Mouse (Mus musculus) testis, adult 2 months (tissue): ENCODE measurements around the gene Eaf2. TPM values are rescaled to one million over a fixed set of nuclear protein-coding genes. Genes with fewer than 3 reads are reported as not detected.

Source experiments
- H3K27ac ChIP-seq: fragments of 200-500 bp; 2 replicates; pipeline ENCODE4 v1.5.1; 2012; ENCODE audit warnings: low read depth, low read length; ENCODE audit not compliant: control insufficient read depth, insufficient read depth
- H3K27me3 ChIP-seq: fragments of 200-500 bp; 2 replicates; pipeline ENCODE4 v1.6.1; 2012; ENCODE audit warnings: mild to moderate bottlenecking, low read length, moderate library complexity; ENCODE audit not compliant: control insufficient read depth, insufficient read depth
- H3K36me3 ChIP-seq: fragments of 200-500 bp; 2 replicates; pipeline ENCODE4 v1.6.1; 2012; ENCODE audit warnings: mild to moderate bottlenecking, low read length; ENCODE audit not compliant: control insufficient read depth, insufficient read depth
- H3K4me1 ChIP-seq: fragments of 200-500 bp; 2 replicates; pipeline ENCODE4 v1.6.1; 2012; ENCODE audit warnings: low read length; ENCODE audit not compliant: control insufficient read depth, insufficient read depth
- H3K4me3 ChIP-seq: fragments of 200-500 bp; 2 replicates; pipeline ENCODE4 v1.5.1; 2012; ENCODE audit warnings: low read depth, mild to moderate bottlenecking, low read length, moderate library complexity, mixed read lengths; ENCODE audit not compliant: control insufficient read depth
- CTCF ChIP-seq: fragments of 200-500 bp; IDR thresholded peaks from 2 replicates; pipeline ENCODE4 v1.5.1; 2012; ENCODE audit warnings: low read depth, mild to moderate bottlenecking, inconsistent platforms, low read length, moderate library complexity; ENCODE audit not compliant: control insufficient read depth, insufficient read depth, insufficient replicate concordance
- POLR2A ChIP-seq: fragments of 200-500 bp; IDR thresholded peaks from 2 replicates; pipeline ENCODE4 v1.6.1; 2012; ENCODE audit warnings: low read depth, mild to moderate bottlenecking, inconsistent platforms, low read length, moderate library complexity; ENCODE audit not compliant: control insufficient read depth
- polyA plus RNA-seq: library from polyadenylated mRNA; depleted of rRNA; stranded (reverse); fragments of >200 nt; gene quantifications from 2 replicates; pipeline ENCODE4 v1.2.3, GENCODE M21; 2012; rRNA removed

Gene Eaf2
- polyA plus RNA-seq, 1 experiment: 2.6 TPM

GRCm38 (mm10) chr16:36751979-36752378 is 122.8 kb downstream of the Eaf2 start:
- Histone ChIP-seq H3K36me3 (no peaks in the 10 kb centered on the region), H3K4me3 (no peak overlapping the region), H3K4me1 (no peaks in the 10 kb centered on the region), H3K27me3 (no peaks in the 10 kb centered on the region), H3K27ac (no peak overlapping the region)
- TF ChIP-seq POLR2A: no peak
- TF ChIP-seq CTCF: no peak

GRCm38 (mm10) chr16:36747767-36748166 is 127.0 kb downstream of the Eaf2 start:
- H3K4me3 ChIP-seq: no peak overlapping the region
- no peaks in the 10 kb centered on the region for H3K27me3 ChIP-seq
- no peaks in the 10 kb centered on the region for H3K4me1 ChIP-seq
- no peaks in the 10 kb centered on the region for H3K36me3 ChIP-seq
- no peak for TF ChIP-seq POLR2A
- no peak for TF ChIP-seq CTCF
- H3K27ac ChIP-seq: no peak overlapping the region

GRCm38 (mm10) chr16:36747068-36747467 is 127.7 kb downstream of the Eaf2 start:
- Histone ChIP-seq H3K36me3 (no peaks in the 10 kb centered on the region), H3K27ac (no peak overlapping the region), H3K4me3 (no peak overlapping the region), H3K27me3 (no peaks in the 10 kb centered on the region), H3K4me1 (no peaks in the 10 kb centered on the region)
- TF ChIP-seq POLR2A: no peak
- TF ChIP-seq CTCF: no peak

- Histone ChIP-seq H3K27me3 (no peaks in the 10 kb centered on the region), H3K4me3 (no peak overlapping the region), H3K4me1 (no peaks in the 10 kb centered on the region), H3K27ac (no peak overlapping the region), H3K36me3 (no peaks in the 10 kb centered on the region)
- TF ChIP-seq POLR2A (no peak), CTCF (no peak)
These were observed 131.2 kb downstream of the Eaf2 start for GRCm38 (mm10) chr16:36743580-36743979.

Other genes starting within 250 kb of the Eaf2 start
- gene Cd86, start 208.9 kb downstream of the Eaf2 start, polyA plus RNA-seq: 0.32 TPM in 2 replicates
- 0.04 and 0.45 TPM in 2 replicates for gene Ildr1, start 181.0 kb downstream of the Eaf2 start, polyA plus RNA-seq
- 0.62 and 0.70 TPM in 2 replicates for gene Slc15a2, start 90.0 kb downstream of the Eaf2 start, polyA plus RNA-seq
- gene Iqcb1, start 46.6 kb downstream of the Eaf2 start, polyA plus RNA-seq: 14.2 and 16.1 TPM in 2 replicates
- 37.1 and 49.1 TPM in 2 replicates for gene Golgb1, start 137 bp upstream of the Eaf2 start, polyA plus RNA-seq
- gene Hcls1, start 60.0 kb upstream of the Eaf2 start, polyA plus RNA-seq: 0.72 and 0.75 TPM in 2 replicates
- gene Fbxo40, start 115.5 kb upstream of the Eaf2 start, polyA plus RNA-seq: 0.37 and 0.71 TPM in 2 replicates
- 2.3 and 2.7 TPM in 2 replicates for gene Polq, start 136.8 kb upstream of the Eaf2 start, polyA plus RNA-seq